Mouse (Mus musculus) E14TG2a.4 (cell line): Measurements from ENCODE around the gene Tas2r135.

Source experiments
- CTCF ChIP-seq: conservative IDR thresholded peaks from 2 replicates; pipeline ENCODE4 v1.5.1; 2014; ENCODE audit warnings: low read length
- NANOG ChIP-seq: IDR thresholded peaks from 2 replicates; pipeline ENCODE4 v1.6.1; 2014; ENCODE audit warnings: borderline replicate concordance, low read length, mixed read lengths
- POU5F1 ChIP-seq: IDR thresholded peaks from 2 replicates; pipeline ENCODE4 v1.6.1; 2014; ENCODE audit warnings: low read length, borderline replicate concordance

DNA sequence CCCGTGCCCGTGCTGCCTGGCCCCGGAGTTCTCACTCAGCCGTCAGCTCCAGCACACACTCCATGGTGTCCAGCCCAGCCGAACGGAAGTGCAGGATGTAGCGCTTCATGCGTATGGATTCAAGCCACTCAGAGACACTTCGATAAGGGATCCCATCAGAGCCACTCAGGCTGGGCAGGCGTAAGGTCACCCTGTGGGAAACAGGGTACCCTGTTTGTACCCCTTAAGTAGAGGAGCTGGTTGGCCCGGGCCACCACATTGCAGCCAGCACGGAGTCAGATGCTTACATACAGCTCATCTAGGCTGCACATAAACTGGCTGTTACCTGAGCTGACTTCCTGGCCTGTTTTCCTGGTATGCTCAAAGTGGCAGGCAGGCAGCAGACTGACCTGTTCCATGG, 46.3 kb upstream of the Tas2r135 start:
- TF ChIP-seq CTCF (no peak), NANOG (no peak), POU5F1 (no peak)
